Mouse (Mus musculus): ENCODE measurements around the gene 0610009B22Rik. TPM values are rescaled to one million over a fixed set of nuclear protein-coding genes. Genes with fewer than 3 reads are reported as not detected.
"Not testable (repeated sequence)": the region's sequence is repeated elsewhere in the genome, so short reads cannot be mapped to it uniquely, and the experiment has no call there.

0610009B22Rik gene
- 29.4 and 35.2 TPM in 2 replicates for polyA plus RNA-seq (2015; fragmentation: Nextera tagmentation; extraction: Ambion mirVana)

DNA sequence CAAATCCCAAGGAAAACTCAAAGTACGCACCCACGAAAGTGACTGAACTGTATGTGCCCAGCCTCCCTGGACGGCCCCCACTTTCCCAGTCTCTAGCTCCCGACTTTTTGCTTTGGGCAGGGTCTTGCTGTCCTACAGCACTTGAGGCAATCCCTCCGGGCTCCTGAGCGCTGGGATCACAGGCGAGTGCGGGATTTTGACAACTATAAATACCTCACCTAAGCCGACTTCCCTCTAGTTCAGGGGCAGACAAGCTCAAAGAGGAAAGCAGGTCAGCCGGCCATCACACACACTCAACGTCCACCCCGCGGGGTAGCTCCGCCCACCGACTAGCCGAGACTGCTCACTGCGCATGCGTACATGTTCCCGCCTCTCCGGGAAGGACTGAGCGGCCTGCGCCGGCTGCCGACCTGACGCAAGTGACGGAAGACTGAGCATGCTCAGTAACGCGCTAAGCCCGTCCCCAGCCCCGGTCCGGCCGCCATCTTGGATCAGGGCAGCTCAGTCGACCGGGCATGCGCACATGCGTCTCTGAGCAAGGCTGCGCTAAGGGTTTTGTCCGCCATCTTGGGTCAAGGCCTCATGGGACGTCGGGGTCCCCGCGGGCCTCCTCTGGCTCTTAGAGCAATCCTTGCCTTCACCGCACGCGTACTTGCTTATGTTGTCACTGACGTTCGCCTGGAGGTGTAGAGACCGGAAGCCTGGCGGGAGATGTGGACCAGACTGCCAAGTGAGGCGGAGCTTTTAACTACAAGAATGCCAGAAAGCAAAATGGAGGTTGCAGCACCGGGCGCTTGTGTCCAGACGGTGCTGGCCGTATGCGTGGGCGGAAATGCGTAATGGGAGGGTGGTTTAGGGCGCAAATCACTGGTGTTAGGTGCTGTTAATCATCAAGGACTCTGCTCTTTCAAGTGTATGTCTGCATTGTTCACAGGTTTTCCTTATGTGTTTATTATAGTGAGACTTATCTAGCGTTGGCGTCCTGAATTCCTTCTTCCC lies at the start of gene 0610009B22Rik:
TSS of gene 0610009B22Rik (minus strand) at position 545 of the 999 bp plus-strand sequence.
- peaks cover 18% of the 10 kb centered on the region for H3K4me1 ChIP-seq (replicated peaks)
- H3K36me3 ChIP-seq (replicated peaks) = peaks cover 10% of the 10 kb centered on the region; the same call in 1 of the 2 replicates
- H3K27me3 ChIP-seq = no peaks in the 10 kb centered on the region; the same call in 1 of the 2 replicates
- H3K9ac ChIP-seq = peak within 1 kb of the TSS; percentile 84
- H3K4me3 ChIP-seq (replicated peaks) = peak within 1 kb of the TSS; percentile 80
- WGBS (ENCODE audit: insufficient replicate concordance) = under 1% methylated on average over 60 of the region's 60 CpGs
- peak within 1 kb of the TSS; percentile 93 for H3K27ac ChIP-seq (replicated peaks)
- H3K4me2 ChIP-seq = peak within 1 kb of the TSS; percentile 91
- H3K9me3 ChIP-seq (replicated peaks) = no peaks in the 10 kb centered on the region
- ATAC-seq (ENCODE audit: insufficient read depth) = peak; percentile 99

DNA sequence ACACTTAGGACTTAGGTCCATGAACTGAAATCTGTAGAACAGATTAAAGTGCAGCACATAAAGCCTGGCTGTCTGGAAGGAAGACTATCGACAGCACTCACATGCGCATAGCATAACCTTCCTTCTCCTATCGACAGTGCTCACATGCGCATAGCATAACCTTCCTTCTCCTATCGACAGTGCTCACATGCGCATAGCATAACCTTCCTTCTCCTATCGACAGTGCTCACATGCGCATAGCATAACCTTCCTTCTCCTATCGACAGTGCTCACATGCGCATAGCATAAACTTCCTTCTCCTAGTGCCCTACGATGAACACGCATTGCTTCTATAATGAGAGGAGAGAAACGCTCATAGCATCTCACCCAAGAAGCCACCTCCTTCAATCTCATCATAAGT lies 45.5 kb upstream of the 0610009B22Rik start:
- ATAC-seq (ENCODE audit: insufficient read depth); H3K9me3 ChIP-seq (replicated peaks); H3K27ac ChIP-seq (replicated peaks); H3K9ac ChIP-seq; H3K27me3 ChIP-seq; H3K4me3 ChIP-seq (replicated peaks); H3K4me2 ChIP-seq: not testable (repeated sequence)
- peaks cover 17% of the 10 kb centered on the region for H3K4me1 ChIP-seq (replicated peaks)
- peaks cover 55% of the 10 kb centered on the region for H3K36me3 ChIP-seq (replicated peaks)
- 90% methylated on average over 13 of the region's 13 CpGs for WGBS (ENCODE audit: insufficient replicate concordance)

DNA sequence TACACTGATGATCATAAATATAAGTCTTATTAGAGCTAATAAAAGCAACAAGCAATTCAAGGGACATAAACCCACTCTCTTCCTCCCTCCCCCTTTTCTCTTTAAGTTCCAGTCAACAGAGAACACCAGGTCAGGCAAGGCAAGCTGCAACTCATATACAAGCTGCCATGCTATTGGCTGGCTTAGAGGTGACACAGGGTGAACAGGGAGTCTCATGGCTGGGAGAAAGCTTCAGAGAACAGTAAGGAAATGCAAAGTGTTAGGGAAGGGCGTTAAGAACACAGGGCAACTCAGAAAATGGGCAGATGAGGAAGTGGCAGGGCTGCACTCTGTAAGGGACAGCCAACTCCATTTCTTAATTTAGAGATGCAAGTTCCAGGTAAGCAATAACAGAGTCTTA lies 44.2 kb upstream of the 0610009B22Rik start:
- Histone ChIP-seq H3K4me3 (replicated peaks) (no peak overlapping the region), H3K9ac (no peak overlapping the region), H3K27me3 (no peaks in the 10 kb centered on the region), H3K27ac (replicated peaks) (no peak overlapping the region), H3K9me3 (replicated peaks) (no peaks in the 10 kb centered on the region), H3K4me1 (replicated peaks) (peaks cover 4% of the 10 kb centered on the region; the same call in 1 of the 2 replicates), H3K36me3 (replicated peaks) (peaks cover 55% of the 10 kb centered on the region), H3K4me2 (no peak overlapping the region)
- WGBS (ENCODE audit: insufficient replicate concordance) = 50% methylated on average over 1 of the region's 1 CpGs
- no peak for ATAC-seq (ENCODE audit: insufficient read depth)

GRCm38 (mm10) chr11:51721066-51721465 lies 32.4 kb upstream of the 0610009B22Rik start:
- Histone ChIP-seq H3K36me3 (replicated peaks) (peaks cover 82% of the 10 kb centered on the region), H3K9me3 (replicated peaks) (no peaks in the 10 kb centered on the region), H3K4me3 (replicated peaks) (no peak overlapping the region), H3K27me3 (no peaks in the 10 kb centered on the region), H3K27ac (replicated peaks) (no peak overlapping the region), H3K9ac (no peak overlapping the region), H3K4me1 (replicated peaks) (no peaks in the 10 kb centered on the region), H3K4me2 (no peak overlapping the region)
- no peak for ATAC-seq (ENCODE audit: insufficient read depth)
- WGBS (ENCODE audit: insufficient replicate concordance) = 87% methylated on average over 11 of the region's 11 CpGs

- Histone ChIP-seq H3K9me3 (replicated peaks) (no peaks in the 10 kb centered on the region), H3K27ac (replicated peaks) (no peak overlapping the region), H3K4me3 (replicated peaks) (no peak overlapping the region), H3K4me2 (no peak overlapping the region), H3K9ac (no peak overlapping the region), H3K36me3 (replicated peaks) (peaks cover 84% of the 10 kb centered on the region), H3K27me3 (no peaks in the 10 kb centered on the region), H3K4me1 (replicated peaks) (no peaks in the 10 kb centered on the region)
- 95% methylated on average over 13 of the region's 13 CpGs for WGBS (ENCODE audit: insufficient replicate concordance)
- ATAC-seq (ENCODE audit: insufficient read depth) = no peak
Observed at GRCm38 (mm10) chr11:51707080-51707479, 18.4 kb upstream of the 0610009B22Rik start.

DNA sequence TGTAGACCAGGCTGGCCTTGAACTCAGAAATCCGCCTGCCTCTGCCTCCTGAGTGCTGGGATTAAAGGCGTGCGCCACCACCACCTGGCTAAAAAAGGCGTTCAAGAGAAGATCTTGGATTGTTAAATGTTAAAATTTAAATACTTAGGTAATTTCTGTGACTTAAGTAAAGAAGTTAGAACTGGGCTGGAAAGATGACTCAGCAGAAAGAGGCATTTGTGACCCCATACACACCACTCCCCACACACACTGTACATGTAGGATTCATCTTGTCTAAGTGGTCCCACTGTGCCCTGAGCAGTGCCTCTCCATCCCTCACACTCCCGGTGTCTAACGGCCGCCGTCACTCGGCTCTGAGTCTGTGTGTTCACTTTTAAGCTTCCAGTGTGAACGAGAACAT lies 17.8 kb upstream of the 0610009B22Rik start:
- 85% methylated on average over 10 of the region's 10 CpGs for WGBS (ENCODE audit: insufficient replicate concordance)
- Histone ChIP-seq H3K4me3 (replicated peaks) (no peak overlapping the region), H3K27ac (replicated peaks) (no peak overlapping the region), H3K4me1 (replicated peaks) (no peaks in the 10 kb centered on the region), H3K36me3 (replicated peaks) (peaks cover 84% of the 10 kb centered on the region), H3K4me2 (no peak overlapping the region), H3K27me3 (no peaks in the 10 kb centered on the region), H3K9ac (no peak overlapping the region), H3K9me3 (replicated peaks) (no peaks in the 10 kb centered on the region)
- ATAC-seq (ENCODE audit: insufficient read depth) = no peak

DNA sequence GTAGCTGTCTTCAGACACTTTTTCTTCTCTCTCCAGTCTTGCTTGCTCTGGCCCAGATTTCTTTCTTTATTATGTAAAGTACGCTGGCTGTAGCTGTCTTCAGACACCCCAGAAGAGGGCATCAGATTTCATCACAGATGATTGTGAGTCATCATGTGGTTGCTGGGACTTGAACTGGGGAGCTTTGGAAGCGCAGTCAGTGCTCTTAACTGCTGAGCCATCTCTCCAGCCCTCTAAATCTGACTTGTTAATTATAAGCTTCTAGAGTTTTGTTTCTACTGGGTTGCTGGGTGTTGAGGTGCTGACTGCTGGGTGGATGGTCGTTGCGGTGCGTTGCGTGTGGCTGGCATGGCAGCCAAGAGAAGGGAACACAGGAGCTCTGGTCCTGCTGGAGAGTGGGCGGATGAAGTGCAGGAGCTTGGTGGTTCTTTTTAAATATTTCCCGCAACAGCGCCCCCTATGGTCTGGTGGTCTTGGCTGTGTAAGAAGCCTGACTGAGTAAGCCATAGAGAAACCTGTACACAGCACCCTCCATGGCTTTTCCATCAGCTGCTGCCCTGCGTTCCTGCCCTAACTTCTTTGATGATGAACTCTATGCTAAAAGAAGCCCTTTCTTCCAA lies 14.8 kb upstream of the 0610009B22Rik start:
- WGBS (ENCODE audit: insufficient replicate concordance) = 73% methylated on average over 10 of the region's 10 CpGs
- H3K27me3 ChIP-seq = no peaks in the 10 kb centered on the region
- ATAC-seq (ENCODE audit: insufficient read depth) = no peak
- no peak overlapping the region for H3K9ac ChIP-seq
- no peaks in the 10 kb centered on the region for H3K9me3 ChIP-seq (replicated peaks)
- H3K36me3 ChIP-seq (replicated peaks) = peaks cover 89% of the 10 kb centered on the region
- no peaks in the 10 kb centered on the region for H3K4me1 ChIP-seq (replicated peaks)
- H3K4me2 ChIP-seq = no peak overlapping the region
- H3K4me3 ChIP-seq (replicated peaks) = no peak overlapping the region
- no peak overlapping the region for H3K27ac ChIP-seq (replicated peaks)

DNA sequence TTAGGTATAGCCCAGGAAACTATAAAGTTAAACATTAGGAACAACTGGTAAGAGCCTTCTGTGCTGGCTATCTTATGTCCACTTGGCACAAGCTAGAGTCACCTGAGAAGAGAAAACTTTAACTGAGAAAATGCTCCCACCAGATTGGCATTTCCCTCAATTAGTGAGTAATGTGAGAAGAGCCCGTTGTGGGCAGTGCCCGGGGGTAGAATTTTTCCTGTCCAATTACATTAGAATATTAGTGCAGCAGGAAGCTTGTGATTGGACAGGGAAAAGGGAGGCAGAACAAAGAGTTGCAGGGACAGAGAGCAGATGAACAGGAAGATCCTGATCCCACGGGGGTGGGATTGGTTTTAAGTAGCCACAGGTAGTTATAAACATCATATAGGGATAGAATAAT lies 14.2 kb upstream of the 0610009B22Rik start:
- Histone ChIP-seq H3K27ac (replicated peaks) (no peak overlapping the region), H3K4me1 (replicated peaks) (no peaks in the 10 kb centered on the region), H3K9ac (no peak overlapping the region), H3K9me3 (replicated peaks) (no peaks in the 10 kb centered on the region), H3K4me2 (no peak overlapping the region), H3K4me3 (replicated peaks) (no peak overlapping the region), H3K27me3 (no peaks in the 10 kb centered on the region), H3K36me3 (replicated peaks) (peaks cover 89% of the 10 kb centered on the region)
- WGBS (ENCODE audit: insufficient replicate concordance) = 74% methylated on average over 3 of the region's 3 CpGs
- no peak for ATAC-seq (ENCODE audit: insufficient read depth)

GRCm38 (mm10) chr11:51694984-51695383 lies 6.3 kb upstream of the 0610009B22Rik start:
- no peak overlapping the region for H3K4me2 ChIP-seq
- no peaks in the 10 kb centered on the region for H3K4me1 ChIP-seq (replicated peaks)
- H3K9ac ChIP-seq = no peak overlapping the region
- no peaks in the 10 kb centered on the region for H3K9me3 ChIP-seq (replicated peaks)
- no peak for ATAC-seq (ENCODE audit: insufficient read depth)
- peaks cover 51% of the 10 kb centered on the region for H3K36me3 ChIP-seq (replicated peaks)
- H3K4me3 ChIP-seq (replicated peaks) = no peak overlapping the region
- no peak overlapping the region for H3K27ac ChIP-seq (replicated peaks)
- 84% methylated on average over 3 of the region's 3 CpGs for WGBS (ENCODE audit: insufficient replicate concordance)
- no peaks in the 10 kb centered on the region; the same call in 1 of the 2 replicates for H3K27me3 ChIP-seq

GRCm38 (mm10) chr11:51690597-51690996 lies 1.9 kb upstream of the 0610009B22Rik start:
- peaks cover 18% of the 10 kb centered on the region for H3K4me1 ChIP-seq (replicated peaks)
- 65% methylated on average over 3 of the region's 3 CpGs for WGBS (ENCODE audit: insufficient replicate concordance)
- peaks cover 14% of the 10 kb centered on the region for H3K36me3 ChIP-seq (replicated peaks)

DNA sequence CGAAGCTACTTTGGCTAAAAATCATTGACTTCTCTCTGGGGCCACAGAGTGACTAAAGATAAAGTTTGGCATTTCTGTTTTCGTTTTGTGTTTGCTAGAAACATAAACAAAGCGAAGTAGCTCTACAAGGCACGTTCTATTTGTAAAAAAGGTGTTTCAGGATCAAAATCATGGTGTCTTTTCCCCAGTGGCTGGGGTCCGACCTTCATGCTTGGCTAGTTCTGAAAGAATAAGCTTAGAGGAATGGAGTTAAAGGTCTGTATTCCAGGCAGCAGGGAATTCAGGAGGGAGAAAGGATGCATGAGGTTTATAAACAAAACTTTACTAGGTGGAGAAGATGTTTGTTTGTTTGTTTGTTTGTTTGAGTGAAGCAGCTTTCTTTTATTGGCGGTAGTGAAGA lies 669 bp upstream of the 0610009B22Rik start:
- H3K4me2 ChIP-seq = peak overlapping the region; percentile 91
- no peaks in the 10 kb centered on the region for H3K9me3 ChIP-seq (replicated peaks)
- H3K4me3 ChIP-seq (replicated peaks) = peak overlapping the region; percentile 80
- peak overlapping the region; percentile 93; the same call in 1 of the 2 replicates for H3K27ac ChIP-seq (replicated peaks)
- no peaks in the 10 kb centered on the region; the same call in 1 of the 2 replicates for H3K27me3 ChIP-seq
- ATAC-seq (ENCODE audit: insufficient read depth) = no peak
- H3K9ac ChIP-seq = no peak overlapping the region
- H3K4me1 ChIP-seq (replicated peaks) = peaks cover 18% of the 10 kb centered on the region
- 24% methylated on average over 6 of the region's 6 CpGs for WGBS (ENCODE audit: insufficient replicate concordance)
- peaks cover 10% of the 10 kb centered on the region; the same call in 1 of the 2 replicates for H3K36me3 ChIP-seq (replicated peaks)

More at GRCm38 (mm10) chr11:51690597-51690996, 1.9 kb upstream of the 0610009B22Rik start:
- not testable (repeated sequence) for H3K4me3 ChIP-seq (replicated peaks); H3K27ac ChIP-seq (replicated peaks); ATAC-seq (ENCODE audit: insufficient read depth); H3K9me3 ChIP-seq (replicated peaks); H3K4me2 ChIP-seq; H3K27me3 ChIP-seq; H3K9ac ChIP-seq
